In the genomic region with DNA sequence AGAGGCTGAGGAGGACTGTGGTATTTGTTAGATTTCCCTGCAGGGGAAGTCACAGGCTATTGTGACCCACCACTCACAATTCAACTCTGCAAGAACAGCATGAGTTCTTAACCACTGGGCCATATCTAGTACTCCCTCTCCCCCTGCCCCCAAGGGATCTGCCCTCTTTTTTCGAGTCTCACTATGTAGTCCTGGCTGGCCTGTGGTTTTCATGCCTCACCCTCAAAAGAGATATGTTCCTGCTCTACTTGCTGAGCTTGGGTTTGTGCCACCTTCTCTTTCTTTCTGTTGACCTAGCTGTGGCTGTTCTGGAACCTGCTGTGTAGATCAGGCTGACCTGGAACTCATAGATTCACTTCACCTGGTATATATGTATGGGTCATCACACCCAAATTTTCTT, we compare ENCODE assay signal across 19 mouse cellular contexts.
"Had no signal": no experiment of that assay in that cellular context is flagged by ENCODE, and none has a peak within 500 bp of the region (broad histone marks: within the 10 kb centered on the region; RNA-seq: fewer than 3 reads in every experiment).

No protein-coding gene starts in this region.

- H3K4me2 ChIP-seq: lung, embryonic 14.5 days; midbrain, embryonic 11.5 days; midbrain, embryonic 13.5 days; midbrain, embryonic 15.5 days; neural tube, embryonic 13.5 days; neural tube, embryonic 15.5 days had no signal

- H3K27me3 ChIP-seq: midbrain, embryonic 13.5 days; midbrain, embryonic 15.5 days; neural tube, embryonic 13.5 days; neural tube, embryonic 15.5 days had no signal

- H3K9me3 ChIP-seq: midbrain, embryonic 13.5 days; midbrain, embryonic 15.5 days; neural tube, embryonic 13.5 days; neural tube, embryonic 15.5 days had no signal

- H3K4me3 ChIP-seq: midbrain, embryonic 13.5 days; midbrain, embryonic 15.5 days; neural tube, embryonic 13.5 days; neural tube, embryonic 15.5 days had no signal

- H3K9ac ChIP-seq: liver, embryonic 14.5 days; lung, embryonic 14.5 days; midbrain, embryonic 13.5 days; midbrain, embryonic 15.5 days; neural tube, embryonic 13.5 days; neural tube, embryonic 15.5 days had no signal

- H3K36me3 ChIP-seq: midbrain, embryonic 15.5 days; neural tube, embryonic 15.5 days had no signal

- DNase-seq: lung, adult 18-20 months; lung, embryonic 14.5 days; lung, postnatal 10 days; lung, postnatal 36 days; retina, postnatal 1 day; right cerebral cortex, adult 18-20 months; right cerebral cortex, postnatal 25 days; right cerebral cortex, postnatal 4 days; spleen, adult 18-20 months; thymus, adult 18-20 months; thymus, postnatal 25 days; thymus, postnatal 4 days had no signal

- H3K27ac ChIP-seq: liver, embryonic 14.5 days; macrophage; midbrain, embryonic 13.5 days; midbrain, embryonic 15.5 days; neural tube, embryonic 13.5 days; neural tube, embryonic 15.5 days had no signal
